Mouse (Mus musculus) retina, embryonic 14.5 days (tissue): ENCODE data around the gene Bend7.
A peak's percentile ranks its signal among the peaks of the same experiment; 100 is the strongest.

Experiments used
- DNase-seq: peaks from one replicate; pipeline ENCODE4 v3.0.0-alpha.2; 2015; ENCODE audit warnings: low spot score

Bend7 gene

DNA sequence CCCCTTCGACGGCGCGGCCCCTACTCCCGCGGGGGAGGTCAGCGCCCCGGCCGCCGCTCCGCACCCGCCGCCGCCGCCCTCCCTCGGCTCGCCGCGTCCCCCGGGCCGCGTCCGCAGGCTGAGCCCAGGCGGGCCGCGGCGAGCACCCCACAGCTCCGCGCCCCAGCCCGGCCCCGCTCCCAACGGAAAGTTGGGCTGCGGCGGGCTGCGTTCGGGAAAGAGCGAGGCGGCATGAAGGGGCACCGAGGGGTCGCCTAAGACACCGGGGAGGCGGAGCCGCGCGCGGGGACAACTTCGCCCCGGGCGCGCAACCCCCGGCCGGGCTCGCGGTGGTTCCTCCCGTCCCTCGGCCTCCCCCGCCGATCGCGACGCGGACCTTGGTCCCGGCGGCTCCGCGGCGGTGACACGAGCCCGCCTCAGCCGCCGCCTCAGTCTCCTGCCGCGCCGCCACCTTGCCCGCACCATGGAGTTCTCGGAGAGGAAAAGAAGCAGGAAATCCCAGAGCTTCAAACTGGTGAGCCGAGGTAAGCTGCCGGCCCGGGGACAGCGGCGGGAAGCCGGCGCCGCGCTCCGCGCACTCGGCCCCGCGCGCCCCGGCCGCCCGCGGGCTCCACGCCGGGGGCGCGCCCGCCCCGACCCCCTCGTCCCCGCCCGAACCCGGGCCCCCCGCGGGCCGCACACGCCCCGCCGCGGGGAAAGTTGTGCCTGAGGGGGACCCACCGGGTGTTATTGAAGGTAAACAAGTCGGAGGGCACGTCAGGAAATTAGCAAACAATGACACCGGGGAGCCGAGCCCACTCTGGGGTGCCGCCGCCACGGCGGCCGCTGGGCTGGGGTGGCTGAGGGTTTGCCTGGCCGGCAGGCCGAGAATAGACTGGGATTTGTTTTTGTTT is at the start of gene Bend7:
TSS of gene Bend7 (plus strand) at position 63 of the 893 bp plus-strand sequence.
- peak; percentile 65 for DNase-seq

DNA sequence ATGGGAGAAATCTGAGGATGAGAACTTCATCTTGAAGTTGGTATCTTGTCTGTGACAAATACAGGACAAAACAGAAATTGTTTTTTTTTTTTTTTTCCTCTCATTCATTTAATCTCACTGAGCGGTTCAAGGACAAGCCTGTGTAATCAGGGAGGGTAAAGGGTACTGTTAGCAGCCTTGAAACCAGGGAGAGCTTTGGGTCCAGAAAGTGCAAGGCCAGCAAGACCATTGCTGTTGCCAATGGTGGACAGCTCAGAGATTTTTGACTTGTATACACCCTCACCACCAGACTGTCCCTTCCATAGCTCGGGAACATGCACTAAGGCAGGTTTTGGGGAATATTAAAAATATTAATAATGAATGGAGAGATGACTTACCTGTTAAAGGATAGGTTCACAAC is 49.0 kb upstream of the Bend7 start:
- no peak for DNase-seq

DNA sequence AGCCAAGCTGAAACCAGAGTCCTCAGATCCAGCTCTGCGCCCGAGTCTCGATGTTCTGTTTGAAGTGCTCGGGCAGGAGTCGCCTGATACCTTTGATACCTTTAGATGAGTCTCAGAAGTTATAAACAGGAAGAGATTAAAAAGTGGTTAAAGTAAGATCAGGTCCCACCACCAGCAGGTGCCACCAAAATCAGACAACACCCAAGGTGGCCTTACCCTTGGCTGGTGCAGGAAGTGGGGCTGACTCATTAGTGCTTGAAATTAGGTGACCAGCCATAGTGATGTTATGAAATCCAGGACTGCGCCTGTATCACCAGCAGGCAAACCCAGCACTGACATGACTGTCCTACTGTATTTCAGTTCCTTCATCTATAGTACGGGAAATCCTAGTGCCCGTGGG is 47.9 kb upstream of the Bend7 start:
- no peak for DNase-seq

DNA sequence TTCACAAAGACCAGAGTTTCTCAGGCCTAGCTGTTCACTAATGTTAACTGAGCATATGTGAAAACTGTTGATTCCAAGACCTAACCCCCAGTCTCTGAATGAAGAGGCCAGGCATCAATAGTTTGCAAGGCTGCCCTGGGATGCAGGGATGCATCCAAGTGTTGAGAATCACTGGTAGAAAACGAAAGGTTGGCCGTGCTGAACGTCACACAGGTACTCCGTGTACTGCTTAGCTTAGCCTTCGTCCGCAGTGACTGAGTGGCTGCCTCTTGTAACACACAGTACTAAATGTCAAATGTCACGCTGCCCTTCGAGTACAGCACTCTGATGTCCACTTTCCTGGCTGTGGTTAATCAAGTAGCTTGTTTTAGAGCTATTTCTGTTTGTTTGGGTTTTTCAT is 46.0 kb upstream of the Bend7 start:
- no peak for DNase-seq

DNA sequence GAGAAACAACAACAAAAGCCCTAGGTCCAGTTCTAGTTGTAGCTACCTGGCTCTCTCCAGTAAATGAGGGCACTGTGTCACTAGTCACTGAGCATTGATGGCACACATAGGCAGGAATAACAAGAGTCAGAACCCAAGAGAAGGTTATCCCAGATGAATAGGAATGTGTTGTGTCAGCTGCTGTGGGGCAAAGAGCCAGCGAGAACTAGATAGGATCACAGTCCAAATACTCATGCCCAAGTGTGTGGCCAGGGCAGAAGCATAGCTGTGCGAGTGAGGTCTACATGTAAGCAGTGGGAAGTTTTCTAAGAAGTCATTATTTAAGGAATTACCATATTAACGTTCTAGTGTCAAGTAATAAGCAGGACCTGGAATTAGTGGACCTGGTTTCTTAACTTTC is 37.7 kb upstream of the Bend7 start:
- DNase-seq: no peak

DNA sequence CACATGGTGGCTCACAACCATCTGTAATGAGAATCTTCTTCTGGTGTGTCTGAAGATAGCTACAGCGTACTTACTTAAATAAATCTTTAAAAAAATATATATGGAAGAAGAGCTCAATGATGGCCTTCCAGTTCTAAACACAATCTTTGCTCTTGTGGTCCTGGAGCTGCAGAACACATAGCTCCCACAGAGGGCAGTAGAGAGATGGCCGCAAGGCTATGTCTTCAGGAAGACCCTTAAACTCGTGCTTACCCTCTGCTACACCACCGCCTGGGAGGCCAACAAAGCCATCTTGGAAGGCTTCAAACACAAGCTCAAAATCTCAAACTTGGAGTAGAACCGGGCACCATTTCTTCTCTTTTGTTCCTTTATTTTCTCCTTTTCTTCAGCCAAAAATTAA is 6.4 kb upstream of the Bend7 start:
- peak; percentile 45 for DNase-seq

DNA sequence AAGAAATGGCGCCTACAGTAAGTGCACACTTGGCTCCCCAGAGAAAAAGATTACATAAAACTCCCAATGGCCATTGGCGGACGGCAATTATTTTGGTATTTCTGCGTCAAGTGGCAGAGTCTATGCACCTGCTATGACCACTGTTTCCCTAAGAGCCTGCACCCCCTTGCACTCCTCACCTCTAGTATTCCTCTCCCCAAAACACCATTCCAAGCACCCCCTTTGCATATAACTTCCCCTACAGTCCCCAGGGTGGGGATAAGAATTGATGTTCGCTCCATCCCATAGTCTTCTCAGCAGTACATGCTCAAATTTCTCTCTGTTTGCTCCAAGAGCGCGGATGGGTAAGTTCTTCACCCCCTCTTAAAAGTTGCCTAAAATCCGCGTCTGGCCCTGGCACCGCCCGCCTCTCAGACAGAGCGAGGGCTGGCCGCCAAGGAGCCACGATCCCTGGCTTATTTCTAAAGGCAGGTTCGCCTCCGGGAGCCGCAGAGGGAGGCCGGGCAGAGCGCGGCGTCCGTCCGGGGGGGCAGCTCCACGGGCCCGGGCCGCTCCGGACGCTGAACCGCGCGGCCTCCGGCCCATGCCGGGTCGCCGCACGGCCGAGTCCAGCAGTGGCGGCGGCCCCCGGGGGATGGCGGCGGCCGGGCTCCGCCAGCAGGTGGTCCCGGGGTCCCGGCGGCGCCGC is 406 bp upstream of the Bend7 start:
- DNase-seq: peak; percentile 50

DNA sequence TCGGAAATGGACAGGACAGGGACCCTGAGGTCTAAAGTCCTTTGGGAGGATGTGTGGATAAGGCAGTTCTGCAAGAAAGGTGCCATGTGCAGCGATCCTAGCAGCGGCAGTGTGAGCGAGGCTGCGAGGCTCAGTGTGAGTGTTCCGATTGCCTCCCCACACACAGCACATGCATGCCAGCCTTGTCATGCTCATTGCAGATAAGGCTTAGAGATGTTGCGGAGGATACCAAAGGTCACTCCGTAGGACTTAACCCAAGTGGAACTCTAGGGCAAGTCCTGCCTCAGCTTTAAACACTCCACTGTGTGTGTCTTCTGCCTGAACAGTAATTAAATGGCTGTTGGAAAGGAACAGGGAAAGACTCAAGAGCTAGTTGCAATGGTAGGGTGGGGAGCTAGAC is 5.5 kb downstream of the Bend7 start:
- DNase-seq: no peak

DNA sequence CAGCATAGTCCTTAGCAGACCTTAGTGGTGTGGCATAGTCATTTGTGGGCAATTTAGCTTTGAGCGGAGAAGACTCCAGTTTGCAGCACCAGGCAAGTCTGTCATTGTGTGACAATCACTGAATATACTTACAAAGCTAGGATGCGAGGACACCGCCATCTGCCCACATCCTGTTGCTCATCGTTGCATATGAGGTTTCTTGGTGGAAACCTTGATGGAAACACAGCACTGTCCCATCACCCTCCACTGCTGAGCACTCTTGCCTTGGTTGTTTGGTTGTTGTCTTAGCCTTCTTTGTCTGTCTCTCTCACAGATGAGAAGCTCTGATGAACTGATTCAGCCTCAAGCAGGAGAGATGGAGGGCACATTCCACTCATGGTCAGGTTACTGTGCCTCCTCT is 12.5 kb downstream of the Bend7 start:
- no peak for DNase-seq

DNA sequence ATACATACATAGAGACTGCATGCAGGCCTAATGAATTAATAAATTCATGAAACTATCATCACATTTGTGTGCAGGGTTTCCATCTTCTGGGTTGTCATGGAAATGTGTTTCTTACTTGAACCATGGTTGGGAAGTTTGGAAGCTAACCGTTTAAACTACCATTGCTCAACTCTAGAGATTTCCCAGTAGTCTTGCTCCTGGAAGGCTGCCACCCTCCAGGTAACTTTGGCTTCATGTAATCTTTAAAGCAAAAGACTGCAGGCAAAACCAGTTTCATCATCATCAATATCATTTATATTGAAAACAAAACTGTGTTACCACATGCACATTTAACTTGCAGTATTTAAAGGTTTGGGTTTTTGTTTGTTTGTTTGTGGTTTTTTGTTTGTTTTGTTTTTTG is 16.3 kb downstream of the Bend7 start:
- DNase-seq: no peak

DNA sequence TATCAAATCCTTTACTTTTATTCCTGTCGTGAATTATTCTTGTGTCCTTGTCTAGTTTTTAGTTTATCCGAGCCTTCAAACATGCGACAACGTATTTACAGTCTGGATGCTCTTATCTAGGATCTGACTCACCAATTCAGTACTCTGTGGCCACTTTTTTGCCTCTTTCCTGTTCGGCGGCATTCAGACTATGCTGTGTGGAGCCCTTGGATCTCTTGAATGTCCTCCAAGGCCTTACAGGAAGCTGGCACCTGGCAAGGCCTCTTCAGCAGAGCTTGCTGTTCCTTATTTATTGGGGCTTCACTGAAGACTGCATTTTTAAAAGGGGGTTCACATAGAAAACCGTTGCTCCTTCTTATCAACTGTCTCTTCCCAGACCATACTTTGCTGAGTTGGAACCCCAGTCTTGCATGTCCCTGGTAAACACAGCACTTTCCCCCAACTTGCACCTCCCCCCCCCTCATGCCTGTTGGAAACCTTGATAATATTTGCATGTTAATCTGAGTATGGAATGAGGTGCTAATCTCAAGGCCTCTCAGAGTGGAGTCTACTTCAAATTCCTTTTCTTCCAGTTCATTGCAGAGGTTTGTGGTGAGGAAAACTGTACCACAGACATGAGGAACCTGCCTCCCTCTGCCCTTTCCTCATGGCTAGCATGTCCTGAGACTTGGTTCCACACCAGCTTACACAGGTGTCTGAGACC is 18.6 kb downstream of the Bend7 start:
- DNase-seq: no peak

DNA sequence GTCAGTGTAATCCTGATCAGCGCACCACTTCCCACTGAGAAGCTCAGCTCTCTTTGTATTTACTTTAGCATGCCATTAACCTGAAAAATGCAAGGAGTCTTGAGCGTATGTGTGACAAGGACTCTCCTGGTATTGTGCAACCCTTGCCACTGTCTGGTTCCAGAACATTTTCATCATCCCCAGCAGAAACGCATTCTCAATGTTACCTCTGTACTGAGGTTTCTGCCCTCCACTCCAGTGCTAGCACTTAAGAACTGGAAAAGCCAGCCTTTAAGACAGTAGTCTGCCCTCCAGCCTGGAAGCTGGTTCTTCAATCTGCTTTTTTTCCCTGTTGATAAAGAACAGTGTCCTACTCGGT is 19.1 kb downstream of the Bend7 start:
- no peak for DNase-seq

DNA sequence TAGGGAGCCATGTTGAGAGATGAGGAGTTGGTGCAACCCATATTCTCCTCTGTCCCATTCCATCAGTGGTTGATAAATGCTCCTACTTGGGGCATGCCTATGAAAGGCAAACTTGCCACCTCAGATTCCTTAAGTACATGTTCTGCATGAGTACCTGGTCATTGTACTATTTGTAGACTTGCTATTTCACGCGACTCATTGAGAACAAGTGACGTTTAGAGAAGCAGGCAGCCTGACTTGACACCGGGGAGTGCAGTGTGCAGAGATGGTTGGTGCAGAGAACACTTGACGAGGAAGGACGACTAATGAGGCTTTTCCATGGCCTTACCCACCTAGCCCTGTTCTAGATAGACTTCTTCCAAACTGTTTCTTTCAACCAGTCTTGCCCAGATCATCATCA is 34.3 kb downstream of the Bend7 start:
- DNase-seq: no peak

DNA sequence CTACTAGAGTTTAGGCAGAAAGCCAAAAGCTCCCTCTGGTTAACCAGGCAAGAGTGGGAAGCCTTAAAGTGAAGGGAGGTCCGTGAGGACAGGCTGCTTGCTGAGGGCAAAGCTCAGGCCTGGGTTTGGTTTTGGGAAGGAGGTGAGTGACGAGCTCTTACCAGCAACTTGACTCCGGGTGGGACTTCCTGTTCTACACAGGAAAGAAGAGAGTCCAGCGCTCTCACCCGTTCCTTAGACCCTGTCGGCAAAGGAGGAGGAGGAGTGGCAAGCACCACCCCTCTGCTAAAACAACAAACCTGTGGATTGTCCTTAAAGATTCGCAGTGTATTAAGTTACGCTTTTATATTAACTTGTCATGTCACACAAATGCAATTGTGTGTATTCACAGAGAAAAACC is 38.1 kb downstream of the Bend7 start:
- no peak for DNase-seq

DNA sequence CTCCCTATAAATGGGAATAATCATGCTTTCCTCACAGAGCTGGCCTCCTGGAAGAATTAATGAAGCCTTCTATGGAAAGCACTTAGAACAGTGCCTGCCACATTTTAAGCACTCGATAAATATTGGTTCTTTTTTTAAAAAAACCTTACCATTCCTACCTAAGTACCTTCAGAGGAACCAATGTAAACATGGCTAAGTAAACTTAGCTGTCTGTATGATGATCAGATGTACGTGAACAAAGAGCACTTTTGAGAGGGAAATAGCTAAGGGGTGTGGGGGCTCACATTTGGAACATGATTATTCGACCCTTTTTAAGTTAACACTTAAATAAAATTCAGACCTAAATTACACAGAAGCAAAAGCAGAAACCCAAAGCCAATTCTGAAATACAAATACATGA is 39.6 kb downstream of the Bend7 start:
- no peak for DNase-seq

DNA sequence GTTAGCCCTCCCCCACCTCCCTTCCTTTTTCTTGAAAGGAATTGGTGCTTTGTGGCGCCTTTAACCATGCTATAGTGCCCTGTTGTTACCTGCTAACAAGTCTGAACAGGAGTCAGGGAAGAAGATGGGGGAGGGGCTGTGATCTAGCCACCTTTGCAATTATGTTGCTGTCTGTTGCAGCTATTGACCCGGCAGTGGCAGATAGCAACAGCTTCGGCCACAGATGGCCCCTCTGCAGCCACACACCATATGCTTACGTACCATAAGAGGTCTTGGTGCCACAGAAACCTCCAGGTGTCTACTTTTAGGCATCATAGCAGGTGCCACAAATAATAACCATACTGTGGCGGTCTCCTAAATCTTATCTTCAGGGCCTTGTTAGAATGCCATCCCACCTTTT is 43.1 kb downstream of the Bend7 start:
- DNase-seq: no peak

DNA sequence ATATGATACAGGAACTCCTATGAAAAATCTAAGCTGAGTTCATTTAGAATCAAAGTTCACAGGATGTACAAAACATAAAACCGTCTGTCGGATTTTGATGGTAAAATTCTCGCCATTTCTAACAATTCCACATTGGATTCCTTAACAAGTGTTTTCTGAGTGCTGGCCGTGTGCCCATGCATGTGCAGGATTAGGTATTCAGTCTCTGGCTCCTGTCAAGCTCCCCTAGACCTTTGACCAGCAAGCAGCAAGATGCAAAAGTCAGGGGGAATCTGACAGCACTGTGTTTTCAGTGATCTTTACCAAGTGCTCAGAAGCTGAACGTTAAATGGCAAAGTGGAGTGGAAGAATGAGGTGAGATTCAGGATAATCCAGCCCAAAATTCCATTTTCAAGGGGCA is 44.3 kb downstream of the Bend7 start:
- DNase-seq: no peak

DNA sequence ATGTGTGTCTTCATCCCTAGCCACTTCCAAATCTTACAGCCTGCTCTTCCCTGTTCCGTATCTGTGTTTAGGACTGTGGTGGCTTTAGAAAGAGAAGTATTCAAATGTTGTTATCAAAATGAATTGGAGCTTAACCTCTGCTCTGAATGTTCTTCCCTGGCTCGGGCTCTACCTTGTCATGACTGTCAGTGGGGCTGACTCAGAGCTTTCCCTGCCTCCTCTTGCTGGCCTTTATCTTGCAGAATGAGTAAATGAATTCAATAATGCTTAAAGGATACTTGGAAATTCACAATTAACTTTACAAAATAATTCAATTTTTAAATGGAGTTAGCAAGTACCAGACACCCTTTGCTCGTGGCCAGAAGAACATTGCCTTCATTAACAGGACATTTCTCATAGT is 46.4 kb downstream of the Bend7 start:
- DNase-seq: no peak

DNA sequence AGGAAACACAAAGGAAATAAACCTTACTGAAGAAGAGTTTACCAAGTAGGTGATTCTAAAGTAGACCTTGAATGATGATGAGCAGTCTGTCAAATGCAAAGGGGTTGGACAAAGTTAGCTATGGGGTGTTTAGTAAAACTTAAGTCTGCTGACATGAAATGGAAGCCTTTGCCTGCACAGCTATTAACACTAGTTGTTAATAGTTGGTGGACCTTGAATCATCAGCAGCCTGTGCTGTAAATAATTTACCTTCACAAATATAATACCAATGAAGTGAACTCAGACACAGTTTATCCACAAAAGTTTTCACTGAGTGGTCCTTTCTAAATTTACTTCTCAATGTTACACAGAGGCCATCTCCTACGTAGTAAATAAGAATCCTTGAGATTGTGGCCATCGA is 52.7 kb downstream of the Bend7 start:
- DNase-seq: no peak

DNA sequence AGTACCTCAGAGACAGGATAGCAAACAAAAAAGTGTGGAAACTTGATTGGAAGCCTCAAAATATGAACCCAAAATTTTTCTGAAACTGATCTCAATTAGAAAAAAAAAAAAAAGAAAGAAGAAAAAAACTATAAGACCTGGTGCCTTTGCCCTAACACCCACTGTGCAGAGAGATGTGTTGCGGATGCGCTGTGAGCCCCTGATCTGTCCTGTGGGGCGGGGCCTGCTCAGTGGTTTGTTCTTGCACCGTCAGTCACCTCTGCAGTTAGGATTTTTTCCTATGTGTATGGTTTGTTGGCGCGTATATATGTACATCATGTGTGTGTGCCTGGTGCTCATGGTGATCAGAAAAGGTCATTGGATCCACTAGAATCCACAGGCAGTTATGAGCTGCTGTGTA is 56.3 kb downstream of the Bend7 start:
- no peak for DNase-seq

DNA sequence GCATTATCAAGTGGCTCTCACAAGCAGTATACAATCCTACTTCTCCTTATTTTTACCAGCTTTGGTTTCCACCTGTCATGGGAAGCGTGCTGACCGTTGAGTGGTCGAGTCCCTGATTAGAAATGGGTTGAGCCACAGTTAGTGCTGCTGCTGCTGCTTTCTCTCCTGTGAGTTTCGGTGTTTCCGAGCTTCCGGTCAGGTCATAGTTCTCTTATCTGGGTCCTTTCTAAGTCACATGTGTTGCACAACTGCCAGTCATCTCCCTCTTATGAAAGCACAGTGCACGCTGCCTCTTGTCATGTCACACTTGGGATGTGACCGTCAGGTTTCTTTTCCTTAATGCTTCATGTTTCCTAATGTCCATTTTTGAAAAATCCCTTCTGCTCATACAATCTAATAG is 59.7 kb downstream of the Bend7 start:
- no peak for DNase-seq

DNA sequence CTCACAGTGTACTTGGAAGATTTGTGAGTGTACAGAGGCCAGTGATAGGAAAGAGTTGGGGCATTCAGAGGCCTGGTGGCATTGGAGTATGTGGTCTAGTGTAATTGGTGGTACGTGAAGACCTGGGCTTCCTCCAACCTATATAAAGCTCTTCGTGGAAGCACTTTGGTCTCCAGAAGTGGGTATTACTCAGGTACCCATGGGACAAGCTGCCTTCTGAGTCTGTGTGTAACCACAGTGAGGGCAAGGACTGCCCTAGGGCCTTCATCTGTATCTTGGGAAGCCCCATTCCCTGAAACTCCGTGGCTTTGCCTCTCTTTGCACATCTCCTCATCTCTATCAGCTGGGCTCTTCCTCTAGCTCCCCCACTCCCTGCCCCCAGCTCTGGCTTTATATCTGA is 64.0 kb downstream of the Bend7 start:
- no peak for DNase-seq

DNA sequence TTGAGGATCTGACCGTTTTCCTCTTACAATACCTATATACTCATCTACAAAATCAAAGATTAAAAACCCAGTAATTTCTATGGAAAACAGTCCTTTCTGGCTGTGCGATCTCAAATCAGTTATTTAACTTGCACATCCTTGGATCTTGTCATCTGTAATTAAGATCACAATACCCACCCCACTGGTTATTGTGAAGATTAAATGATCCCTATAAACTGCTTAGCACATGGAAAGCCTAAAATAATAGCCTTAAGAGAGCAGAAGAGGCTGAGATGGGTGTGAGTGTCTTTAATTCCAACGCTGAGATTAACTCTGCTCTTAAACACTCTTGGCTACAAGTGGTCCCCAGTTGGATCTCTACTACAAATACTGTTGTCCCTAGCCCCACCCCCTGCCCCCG is 64.8 kb downstream of the Bend7 start:
- peak; percentile 59 for DNase-seq
